Mouse (Mus musculus) skeletal muscle tissue, adult 2 months (tissue): ENCODE results near the gene Clnk.

Source experiments
- DNase-seq: peaks from one replicate; pipeline ENCODE4 v3.0.0-alpha.2; 2012; ENCODE audit warnings: low read depth, low spot score

Gene Clnk

DNA sequence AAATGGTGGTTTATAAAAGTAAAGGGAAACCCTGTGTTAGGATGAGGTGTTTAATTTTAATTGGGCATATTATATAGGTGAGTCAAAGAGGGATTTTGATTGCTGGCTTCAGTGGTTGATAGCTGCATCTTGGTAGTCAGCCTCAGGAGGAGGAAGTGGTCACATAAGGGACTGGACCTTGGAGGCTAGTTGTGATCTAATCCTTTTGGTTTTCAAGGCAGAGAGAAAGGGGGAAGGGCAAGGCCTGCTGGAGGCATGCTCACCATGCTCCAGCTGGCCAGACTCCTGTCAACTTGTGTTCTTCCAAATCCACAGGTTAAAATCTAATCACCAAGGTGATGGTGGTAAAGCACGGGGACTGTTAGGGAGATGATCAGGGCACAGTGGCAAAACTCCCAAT, 19.0 kb downstream of the Clnk start:
- DNase-seq: no peak

DNA sequence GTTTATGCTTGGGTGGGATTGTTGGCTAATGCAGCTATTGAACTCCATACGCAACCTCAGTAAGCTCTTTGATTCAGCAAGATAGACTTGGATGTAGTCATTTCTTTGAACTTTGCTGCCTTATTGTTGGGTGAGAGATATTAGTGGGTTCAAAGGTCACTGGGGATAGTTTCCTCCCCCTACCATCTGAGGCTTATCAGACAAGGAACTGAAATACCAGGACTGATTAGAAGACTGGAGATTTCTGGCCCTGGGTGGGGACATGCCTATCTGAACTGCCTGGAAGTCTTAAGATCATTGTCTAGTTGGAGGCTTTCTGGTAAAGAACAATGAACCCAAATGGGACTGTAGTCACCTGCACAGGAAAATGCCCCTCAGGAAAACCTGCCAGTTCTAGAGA, 26.4 kb downstream of the Clnk start:
- no peak for DNase-seq

DNA sequence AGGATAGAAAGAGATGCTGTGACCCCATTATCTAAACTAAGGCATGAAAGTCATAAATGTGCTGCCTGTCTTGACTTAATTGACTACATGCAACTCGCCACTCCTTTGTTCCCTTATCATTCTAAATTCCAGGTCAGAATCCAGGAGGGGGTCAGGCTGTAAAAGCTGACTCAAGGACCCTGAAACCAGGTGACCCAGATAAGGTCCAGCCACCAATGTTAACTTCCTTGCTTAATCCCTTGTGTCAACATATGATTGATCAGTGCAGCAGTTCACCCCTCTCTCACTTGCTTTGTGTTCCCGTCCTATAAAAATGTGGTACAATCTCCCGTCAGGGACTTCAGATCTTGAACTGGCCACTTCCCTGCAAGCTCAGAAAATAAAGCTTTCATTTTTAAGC, 31.1 kb downstream of the Clnk start:
- no peak for DNase-seq

DNA sequence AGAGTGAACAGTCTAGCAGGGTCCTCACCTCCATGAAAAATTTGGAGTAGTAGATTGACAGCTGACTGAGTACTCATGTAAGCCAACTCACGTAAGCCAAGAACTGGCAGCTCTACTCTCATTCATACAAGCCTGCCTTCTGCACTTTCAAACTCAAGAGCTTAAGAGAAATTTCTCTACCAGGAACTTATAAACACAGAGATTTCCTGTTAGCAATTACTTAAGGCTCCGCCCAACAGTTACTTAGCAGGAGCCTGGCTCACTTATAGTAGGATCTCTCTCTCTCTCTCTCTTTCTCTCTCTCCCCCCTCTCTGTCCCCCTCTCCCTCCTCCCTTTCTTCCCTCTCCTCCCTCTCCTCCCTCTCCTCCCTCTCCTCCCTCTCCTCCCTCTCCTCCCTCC, 32.3 kb downstream of the Clnk start:
- DNase-seq: no peak

DNA sequence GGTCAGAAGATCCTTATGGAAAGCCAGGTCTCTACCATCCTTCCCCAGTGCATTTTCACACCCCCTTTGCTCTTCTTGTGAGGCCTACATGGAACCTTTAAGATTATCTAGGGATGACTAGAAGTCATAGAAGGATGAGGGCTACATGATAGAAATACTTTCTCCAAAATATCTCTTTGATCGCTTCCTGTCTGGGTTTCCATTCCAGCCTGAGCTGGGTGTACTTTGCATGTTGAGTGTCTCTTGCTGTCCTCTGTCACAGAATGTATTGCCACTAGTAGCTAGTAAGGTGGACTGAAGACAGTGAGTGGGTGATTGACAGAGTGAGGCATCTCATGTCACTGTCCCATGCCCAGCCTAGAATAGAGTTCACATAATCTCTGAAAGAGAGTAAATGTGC, 36.6 kb downstream of the Clnk start:
- DNase-seq: no peak

DNA sequence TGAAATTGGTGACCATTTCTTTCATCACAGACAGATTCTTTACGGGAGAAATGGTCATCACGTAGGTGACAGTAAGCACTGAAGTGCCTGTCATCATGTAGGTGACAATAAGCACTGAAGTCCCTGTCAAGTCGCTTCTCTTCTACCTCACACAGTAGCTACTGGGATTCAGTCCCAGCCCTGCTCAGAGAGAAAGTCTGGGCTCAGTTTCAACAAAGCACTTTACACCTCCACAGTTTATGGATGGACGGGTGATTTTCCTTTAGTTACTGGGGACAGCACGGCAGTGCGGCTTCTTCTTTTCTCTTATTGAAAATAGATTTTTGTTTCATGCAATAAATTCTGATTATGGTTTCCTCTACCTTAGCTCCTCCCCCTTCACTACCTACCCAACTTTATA, 49.3 kb downstream of the Clnk start:
- DNase-seq: no peak

DNA sequence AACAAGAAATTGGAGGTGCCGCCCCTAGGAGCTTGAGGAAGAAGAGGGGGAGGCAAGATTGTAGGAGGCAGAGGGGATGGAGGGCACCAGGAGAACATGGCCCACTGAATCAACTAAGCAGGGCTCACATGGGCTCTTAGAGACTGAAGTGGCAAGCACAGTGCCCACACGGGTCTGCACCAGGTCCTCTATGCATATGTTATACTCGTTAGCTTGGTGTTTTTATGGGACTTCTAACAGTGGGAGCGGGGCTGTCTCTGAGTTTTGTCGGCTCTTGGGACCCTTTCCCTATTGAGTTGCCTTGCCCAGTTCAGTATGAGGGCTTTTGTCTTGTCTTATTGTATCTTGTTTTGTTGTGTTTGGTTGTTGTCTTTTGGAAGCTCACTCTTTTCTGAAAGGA, 50.0 kb downstream of the Clnk start:
- DNase-seq: no peak

DNA sequence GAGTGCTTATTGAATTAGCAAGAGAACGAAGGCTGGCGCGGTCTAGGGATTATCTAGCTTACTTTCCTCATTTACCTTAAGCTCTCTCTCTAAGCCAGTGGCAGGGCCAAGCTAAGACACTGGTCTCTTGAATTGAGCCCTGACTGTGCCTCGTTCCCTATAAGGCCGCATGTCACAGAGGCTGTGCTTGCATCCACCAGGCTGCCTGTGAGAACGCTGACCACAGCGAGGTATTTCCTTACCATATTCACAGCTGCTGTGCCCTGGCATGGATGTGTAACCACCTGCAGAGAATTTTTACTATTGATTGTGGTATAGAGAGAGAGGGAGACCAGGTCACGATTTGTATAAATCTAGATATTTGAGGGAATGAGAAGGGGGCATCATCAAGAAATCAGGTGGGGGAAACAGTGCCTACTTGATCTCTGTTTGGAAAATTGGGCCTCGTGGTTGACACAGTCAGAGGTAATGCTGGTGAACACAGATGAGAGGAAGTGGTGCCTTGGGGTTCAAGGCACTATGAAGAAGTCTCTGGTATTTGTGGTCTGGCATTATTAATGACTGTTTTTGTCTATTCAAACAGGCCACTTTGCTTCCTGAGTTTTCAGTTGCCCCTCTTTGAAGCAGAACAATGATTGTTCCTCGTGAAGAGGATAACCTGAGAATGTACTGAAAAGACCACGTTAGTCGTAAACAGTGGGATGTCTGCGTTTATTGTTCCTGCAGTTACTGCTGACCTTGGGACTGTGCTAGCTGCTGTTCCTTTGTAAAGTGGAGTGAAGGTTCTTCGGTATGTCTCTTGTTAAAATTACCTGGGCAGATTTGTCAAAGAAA, 52.3 kb downstream of the Clnk start:
- DNase-seq: no peak

DNA sequence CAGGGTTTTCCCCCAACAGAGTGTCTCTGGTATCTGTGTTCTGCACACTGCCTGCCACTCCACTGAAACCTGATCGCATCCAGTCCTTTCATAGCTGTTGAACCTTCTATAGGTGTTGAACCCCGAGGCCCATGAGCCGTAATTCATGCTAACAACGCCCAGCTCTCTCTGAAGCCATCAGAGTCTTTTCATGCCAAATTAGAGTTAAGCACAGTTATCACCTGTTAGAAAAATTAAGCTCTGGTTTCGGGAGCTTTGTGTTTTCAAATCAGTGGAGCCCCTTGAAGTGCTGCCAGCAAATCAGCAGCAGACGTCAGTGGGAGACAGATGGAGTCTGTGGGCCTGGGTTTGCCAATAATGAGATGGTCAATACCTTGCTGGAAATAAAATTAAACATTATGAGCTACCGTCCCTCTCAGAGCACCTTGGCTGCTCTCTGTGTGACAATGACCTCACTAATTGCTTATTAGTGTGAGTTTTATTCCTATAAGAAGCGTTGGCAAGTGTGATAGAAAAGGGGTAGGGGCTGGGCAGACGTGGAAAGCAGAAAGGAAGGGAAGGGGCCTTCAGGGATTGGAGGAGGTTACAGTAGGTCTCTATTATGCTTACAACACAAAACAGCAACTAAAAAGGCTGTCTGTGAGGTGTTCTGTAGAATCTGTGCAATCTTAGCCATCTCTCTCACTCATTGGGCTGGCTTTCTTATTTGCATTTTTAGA, 63.1 kb downstream of the Clnk start:
- no peak for DNase-seq

DNA sequence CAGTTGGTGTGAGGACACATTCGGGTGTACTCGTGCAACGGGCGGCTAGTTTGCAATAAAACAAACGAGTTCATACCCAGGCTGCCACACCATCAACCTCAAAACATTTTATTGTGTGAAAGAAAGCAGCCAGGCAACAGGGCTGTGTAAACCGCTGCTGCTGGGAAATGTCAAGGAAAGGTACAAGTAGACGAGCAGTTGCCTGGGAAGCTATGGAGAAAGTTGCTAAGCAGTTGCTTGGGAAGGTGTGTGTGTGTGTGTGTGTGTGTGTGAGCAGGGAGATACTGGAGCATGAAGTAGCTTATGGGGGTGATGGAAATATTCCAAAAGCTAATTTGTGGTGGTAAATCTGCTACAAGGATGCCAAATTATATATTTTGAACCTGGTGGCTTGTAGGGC, 63.7 kb downstream of the Clnk start:
- no peak for DNase-seq

DNA sequence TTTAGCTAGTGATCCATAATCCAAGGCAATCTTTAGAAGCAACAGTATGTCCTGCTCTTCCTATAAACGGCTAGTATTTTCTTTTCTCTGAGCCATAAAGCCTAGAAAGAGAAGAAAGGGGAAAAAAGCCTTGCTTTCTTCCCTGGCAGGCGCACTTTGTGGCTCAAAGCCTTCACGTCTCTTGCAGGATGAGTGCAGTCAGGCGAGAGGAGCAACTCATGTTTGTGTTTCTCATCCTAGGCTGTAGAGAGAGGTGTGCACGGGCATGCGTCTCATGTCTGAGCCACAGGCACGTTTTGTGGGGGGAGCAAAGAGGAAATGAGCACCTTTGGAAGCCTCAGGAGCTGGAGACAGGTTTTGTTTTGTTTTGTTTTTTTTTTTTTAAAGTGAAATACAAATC, 64.2 kb downstream of the Clnk start:
- DNase-seq: no peak

DNA sequence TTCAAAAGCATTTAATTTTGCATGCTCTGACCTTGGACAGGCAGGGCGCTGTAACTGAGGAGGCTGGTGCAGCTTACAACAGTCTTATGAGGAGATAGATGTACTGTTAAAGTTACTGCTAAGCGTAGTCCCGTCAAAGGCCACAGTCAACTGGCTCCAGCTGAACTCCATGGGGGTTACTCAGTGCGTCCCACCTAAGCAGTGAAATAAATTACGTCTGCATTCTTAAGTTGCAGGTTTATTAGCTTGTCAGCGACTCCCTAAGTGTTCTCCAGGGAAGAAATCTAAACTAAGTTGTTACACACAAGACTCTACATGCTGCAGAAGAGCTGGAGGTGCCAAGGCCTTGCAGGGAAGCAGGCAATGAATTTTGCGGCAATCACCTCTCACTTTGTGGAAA, 77.7 kb downstream of the Clnk start:
- DNase-seq: no peak

DNA sequence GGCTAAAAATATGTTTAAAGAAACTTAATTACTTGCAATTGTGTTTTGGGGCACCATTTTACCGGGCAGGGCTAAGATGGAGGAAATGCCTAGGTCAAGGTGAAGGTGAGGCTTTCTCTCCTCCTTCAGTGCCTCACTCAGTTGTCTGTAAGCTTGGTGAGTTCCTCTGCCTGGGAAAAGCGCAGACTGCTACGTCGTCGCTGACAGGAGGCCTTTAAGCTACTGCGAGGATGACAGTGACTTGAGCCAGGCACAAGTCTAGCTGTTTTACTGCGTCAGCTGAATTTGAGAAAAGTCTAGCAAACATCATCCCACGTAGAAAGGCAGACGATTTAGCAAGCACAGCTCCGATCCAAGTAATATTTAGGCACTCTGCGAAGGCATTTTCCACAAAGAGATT, 81.5 kb downstream of the Clnk start:
- DNase-seq: no peak

DNA sequence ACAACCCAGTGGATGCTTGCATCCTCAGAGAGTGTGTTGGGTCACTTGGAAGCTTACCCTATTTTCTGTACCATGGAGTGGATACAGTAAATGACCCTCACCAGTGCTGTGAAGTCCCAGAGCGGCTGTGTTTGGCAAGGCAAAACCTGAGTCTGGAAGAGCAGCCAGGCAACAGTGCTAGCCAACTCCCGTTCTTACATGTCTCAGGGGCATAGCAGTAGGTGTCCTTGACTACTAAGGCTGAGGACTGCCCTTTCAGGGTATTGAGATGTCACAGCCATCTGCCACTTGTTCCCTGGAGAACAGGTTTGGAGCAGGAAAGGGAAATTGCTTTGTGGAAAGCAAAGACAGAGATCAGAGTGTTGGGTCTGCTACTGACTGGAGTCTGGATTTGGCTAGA, 85.5 kb downstream of the Clnk start:
- DNase-seq: no peak

DNA sequence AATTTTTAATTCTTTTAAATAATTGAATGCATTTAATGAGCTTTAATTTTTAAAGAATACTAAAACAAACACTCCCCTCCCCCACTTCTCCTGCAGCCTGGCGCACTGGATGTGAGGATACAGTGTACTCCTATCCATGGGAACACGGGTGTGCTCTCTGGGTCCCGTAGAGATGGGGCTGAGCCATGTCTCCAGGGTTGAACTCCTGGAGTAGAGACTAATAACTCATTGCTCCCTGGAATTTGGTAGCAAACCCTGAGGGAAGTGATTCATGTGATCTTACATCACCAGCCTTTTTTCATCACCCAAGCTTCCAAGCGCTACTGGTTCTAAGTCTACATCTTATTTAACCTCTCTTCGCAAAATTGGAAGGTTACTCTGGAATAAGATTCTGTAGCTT, 87.8 kb downstream of the Clnk start:
- DNase-seq: peak; percentile 18

DNA sequence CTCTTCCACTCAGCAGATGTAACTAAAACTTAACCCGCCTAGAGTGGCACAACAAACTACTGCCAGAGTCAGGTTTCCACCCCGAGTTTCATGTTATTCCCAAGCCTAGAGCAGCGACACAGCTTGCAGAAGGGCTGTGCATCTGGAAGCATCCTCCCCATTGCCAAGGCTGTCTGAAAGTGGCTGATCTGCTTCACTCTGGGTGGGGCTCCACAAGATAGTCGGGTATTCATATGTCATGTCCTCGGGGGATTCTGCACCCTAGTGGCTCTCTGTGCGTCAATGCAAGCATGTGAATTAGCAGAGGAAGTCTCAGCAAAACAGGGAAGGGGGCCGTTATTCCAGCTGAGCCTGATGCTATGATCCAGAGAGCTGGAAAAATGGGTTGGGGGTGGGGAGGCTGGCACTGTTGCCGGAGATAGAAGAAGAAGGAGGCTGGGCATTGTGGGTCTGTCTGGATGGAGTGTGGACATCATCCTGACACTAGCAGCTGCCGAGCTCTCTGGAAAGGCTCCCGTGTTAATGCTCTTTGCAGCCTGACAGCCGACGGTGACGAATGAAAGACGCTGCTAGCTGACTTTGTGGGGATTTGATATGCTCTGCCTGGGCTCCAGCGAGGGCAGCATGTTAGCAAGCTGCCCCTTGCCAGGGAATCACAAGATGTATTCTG, 88.6 kb downstream of the Clnk start:
- no peak for DNase-seq

DNA sequence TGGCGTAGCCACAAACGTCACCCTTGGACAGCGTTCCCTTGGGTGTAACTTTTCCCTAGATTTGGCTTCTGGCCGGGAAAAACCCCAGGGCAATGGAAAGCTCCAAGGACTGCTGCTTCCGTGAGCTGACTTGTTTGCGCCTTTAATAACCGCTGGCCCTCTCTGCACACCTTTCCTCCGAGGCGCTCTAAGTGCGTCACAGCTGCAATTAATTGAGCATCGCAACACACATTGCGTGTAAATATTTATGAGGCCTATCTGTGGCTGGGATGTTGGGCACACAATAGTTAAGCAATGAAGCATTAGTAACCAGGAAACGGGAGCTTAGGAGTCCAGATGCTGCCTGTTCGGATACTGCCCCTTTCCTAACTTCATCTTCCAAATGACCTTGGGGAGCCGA, 90.5 kb downstream of the Clnk start:
- no peak for DNase-seq

DNA sequence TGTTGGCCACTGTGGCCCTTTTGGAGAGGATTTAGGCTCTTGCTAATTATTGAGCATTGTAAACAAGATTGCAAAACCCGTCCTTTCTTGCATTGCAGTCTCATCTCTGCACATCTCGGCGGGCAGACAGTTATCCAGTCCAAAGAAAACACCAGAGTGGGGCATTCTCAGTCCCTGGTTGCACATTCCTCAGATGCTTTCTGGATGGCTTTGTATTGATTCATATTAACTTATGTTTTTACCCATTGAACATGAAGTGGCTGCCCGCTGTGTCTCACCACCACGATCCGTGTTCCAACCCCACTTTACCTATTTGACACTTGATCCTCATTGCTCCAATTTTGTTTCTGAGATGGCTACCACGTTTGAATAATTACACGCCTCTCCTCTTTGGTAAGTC, 90.9 kb downstream of the Clnk start:
- DNase-seq: no peak

DNA sequence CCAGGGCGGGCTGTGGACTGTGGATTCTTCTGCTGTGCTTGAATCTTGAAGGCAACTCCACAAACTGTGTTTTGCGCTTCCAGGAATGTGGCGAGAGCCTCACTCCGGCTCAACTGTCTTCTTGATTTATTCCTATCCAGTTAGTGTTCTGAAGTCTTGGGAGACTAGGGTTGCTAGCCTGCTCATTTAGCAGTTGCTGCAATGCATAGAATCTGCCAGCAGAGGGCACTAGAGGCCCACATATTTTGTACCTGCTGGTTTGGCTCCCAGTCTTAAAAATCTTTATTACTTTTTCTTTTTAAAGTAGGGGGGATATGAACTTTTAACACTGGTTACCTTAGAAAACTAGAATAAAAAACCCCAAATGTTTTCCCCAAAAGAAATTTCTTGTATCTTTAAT, 94.8 kb downstream of the Clnk start:
- DNase-seq: peak; percentile 32

DNA sequence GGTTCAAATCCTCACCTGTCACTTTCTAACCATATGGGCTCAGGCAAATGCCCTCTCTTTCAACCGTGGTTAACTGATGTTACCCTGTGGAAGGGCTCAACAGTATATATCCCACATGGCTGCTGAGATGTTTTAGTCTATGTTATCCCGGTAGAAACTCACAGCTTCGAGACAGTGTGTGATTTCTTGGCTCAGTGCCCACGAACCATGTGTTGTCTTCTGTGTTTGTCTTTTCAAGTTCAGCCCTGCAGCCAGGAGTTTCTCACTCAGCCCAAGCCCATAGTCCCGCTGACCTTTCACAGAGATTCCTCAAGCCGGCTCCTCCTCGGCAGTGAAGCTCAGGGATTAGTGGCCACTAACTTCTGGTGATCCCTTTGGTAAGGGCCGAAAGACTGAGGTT, 96.0 kb downstream of the Clnk start:
- DNase-seq: no peak

DNA sequence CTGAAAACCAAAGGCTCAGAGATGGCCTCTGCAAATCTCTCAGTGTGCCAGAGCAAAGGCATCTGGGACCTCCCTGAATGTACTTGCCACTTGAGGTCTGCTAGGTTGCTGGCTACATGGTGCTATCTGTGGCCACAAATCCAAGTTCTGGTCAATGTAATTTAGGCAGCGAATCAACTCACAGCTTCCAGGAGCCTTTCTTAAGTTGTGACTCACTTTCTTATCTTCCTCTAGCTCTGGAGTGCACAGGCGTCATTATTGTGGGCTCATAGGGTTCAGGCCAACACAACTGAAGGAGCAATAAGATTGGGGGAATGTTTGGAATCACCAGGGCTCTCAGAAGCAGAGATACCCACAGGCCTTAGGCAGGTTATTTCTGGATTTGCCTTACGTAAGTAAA, 96.6 kb downstream of the Clnk start:
- DNase-seq: no peak

DNA sequence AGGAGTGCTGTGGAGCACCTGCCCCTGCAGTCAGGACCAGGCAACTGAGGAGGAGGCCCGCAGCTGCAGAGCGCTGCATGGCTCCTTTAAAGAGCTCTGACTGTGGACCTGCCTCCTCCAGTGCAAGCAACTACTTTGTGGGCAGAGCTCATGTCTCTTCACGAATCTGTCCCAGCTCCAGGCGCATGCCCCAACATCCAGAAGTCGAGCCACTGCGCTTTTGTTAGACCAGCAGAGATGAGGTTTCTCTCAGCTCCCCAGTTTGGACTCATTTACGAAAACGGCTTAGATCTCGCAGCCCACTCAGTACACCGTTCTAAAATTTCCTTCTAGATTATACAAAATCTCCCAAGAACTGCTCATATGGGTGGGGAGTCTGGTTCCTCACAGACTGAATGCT, 101.1 kb downstream of the Clnk start:
- no peak for DNase-seq

DNA sequence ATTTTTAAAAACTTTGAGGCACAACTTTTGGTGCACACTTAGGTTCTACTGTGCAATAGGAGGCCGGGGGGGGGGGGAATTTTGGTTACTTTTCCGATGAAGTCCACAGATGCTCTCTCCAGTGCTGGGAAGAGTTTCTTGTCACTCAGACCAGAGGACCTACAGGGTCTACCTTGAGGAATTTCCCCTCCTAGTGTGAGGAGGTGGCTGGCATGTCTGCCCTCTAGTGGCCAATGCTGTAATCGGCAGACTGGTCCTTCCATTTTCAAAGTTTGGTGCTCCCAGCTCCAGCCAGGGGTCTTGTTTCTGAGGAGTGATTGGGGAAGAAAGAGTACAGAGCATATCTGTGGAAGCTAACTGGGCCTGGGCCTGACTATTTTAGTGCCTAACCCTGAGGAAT, 121.7 kb downstream of the Clnk start:
- DNase-seq: no peak
